Mouse (Mus musculus) olfactory bulb, adult 2 months (tissue): ENCODE results near the gene Stradb.

Source experiments
- CTCF ChIP-seq: fragments of 200-500 bp; IDR thresholded peaks from 2 replicates; pipeline ENCODE4 v1.5.1; 2012; ENCODE audit warnings: low read depth, mild to moderate bottlenecking, low read length, moderate library complexity; ENCODE audit not compliant: insufficient read depth
- POLR2A ChIP-seq: fragments of 200-500 bp; IDR thresholded peaks from 2 replicates; pipeline ENCODE4 v1.6.1; 2012; ENCODE audit warnings: mild to moderate bottlenecking, low read depth, low read length, moderate library complexity; ENCODE audit not compliant: insufficient read depth

DNA sequence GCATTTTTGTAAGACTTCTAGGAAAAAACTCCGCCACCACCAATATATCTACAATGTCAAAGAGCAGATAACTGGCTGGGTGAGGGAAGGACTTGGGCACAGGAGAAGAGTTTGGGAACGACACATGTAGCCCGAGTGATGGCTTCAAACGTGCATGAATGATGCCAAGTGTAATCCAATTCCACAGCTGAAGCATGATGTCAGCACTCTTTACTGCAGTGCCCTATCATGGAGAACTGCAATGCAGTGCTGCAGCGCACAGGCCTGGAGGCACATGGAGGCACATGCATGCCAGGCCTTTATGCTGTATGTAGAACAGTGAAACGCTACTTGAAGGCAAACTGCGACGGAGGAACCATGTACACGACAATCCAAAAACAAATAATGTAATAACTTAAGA lies 26.6 kb upstream of the Stradb start:
- no peak for TF ChIP-seq POLR2A
- TF ChIP-seq CTCF, result no peak
